Mouse (Mus musculus): Measurements from ENCODE around the gene Prkg1.

GRCm38 (mm10) chr19:31082662-31083429 lies 682.0 kb downstream of the Prkg1 start, which contains the start of gene Cstf2t:
- TF ChIP-seq POLR2A (IDR thresholded peaks at IDR 0.05; ENCODE audit: insufficient read depth, low read depth, low read length) (peak; percentile 97), EP300 (IDR thresholded peaks at IDR 0.05; ENCODE audit: insufficient read depth, low read depth, low read length) (peak; percentile 84), CTCF (IDR thresholded peaks at IDR 0.05) (no peak)
